Mouse (Mus musculus) layer of hippocampus, adult 18-20 months (tissue): ENCODE results near the gene Mmp25. TPM values are rescaled to one million over a fixed set of nuclear protein-coding genes. Genes with fewer than 3 reads are reported as not detected.
A peak's percentile ranks its signal among the peaks of the same experiment; 100 is the strongest.

Source experiments
- DNase-seq, 2 experiments: peaks; one replicate each; pipeline ENCODE4 v3.0.0; 2022; ENCODE audit warnings: low spot score in 2 of 2
- long read RNA-seq: library from polyadenylated mRNA; stranded (forward); transcript quantifications from one replicate; pipeline ENCODE4 v2.0.0, GENCODE M21; 2021
- total RNA-seq, 2 experiments: library from RNA; stranded (reverse); gene quantifications; 2 replicates each; pipeline ENCODE4 v1.2.3; 2021

Gene Mmp25
- total RNA-seq: under 1 TPM in 1 of 2 experiments, not detected in 1; 0.10 TPM
- long read RNA-seq: 0 reads

DNA sequence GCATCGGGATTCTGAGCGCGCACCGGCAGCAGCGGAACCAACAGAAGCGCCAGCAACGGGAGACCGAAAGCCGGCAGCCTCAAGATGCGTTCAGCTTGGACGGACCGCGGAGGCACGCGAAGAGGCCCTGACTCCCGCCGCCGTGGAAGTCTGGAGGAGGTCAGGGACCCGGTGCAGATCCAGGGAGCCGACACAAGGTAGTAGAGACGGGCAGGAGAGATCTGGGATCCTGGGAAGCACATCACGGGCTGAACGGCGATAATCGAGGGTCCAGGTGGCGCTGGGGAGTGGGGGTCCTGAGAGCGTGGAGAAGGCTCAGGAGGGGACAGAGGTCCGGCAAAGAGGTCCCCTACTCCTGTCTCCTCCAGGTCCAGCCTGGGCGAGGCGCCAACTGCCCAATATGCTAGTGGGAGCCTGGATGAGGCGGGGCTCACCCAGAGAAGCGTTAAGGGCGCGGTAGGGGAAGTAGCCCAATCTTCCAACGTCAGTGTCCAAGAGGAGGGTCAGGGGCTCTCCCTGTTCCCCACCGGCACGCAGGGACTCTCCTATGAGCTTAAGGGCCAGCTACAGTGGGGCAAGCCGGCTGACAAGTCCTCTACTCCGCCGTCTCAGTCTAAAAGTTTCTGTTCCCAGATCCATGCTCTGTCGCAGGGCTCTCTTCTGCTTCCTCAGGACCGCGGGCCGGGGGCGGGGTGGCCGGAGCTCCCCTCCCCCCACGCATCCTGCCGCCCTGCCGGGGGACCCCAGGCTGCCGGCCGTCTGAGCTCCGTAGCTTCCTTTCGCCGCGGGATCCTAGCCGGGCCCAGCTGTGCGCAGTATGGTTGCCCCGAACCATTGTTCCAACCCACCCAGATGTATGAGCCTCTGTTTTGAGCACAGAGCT lies at the start of gene Mmp25:
Gene Mmp25, minus strand, starts transcription at position 665 of the 883 bp plus-strand sequence.
- DNase-seq: no peak

DNA sequence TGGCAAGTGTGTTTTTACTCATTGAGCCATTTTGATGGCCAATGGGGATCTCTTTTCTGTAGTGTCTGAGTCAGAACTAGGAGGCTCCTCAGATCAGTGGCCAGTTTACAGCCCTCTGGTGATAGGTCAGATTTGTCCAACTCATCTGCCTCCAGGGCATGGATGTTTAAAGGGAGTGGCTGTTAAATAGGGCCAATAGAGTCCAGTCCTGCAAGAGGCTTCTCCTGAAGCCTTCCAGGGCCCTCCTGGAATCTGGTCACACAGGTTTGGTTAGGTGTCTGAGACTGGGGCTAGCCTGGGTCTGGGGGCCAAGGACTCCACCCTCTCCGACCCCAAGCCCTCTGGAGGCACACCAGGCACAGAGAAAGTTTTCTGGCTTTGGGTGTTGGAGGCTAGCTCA lies 49.4 kb upstream of the Mmp25 start:
- DNase-seq: no peak

GRCm38 (mm10) chr17:23683856-23684672 lies 39.0 kb upstream of the Mmp25 start, which contains the start of gene Cldn9:
Gene Cldn9, minus strand, starts transcription at chr17:23684026.
- DNase-seq: no peak

DNA sequence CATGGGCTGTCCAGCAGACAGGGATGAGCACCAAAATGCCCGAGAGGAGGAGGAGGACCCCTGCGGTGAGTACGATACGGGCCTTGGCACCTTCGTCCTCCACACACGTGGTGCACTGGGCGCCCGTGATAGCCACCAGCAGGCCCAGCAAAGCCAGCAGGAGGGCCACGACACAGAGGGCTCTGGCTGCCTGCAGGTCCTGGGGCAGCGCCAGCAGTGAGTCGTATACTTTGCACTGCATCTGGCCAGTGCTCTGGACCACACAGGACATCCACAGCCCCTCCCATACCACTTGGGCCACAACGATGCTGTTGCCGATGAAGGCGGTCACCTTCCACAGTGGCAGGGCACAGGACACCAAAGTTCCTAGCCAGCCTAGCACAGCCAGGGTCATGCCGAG lies 38.1 kb upstream of the Mmp25 start:
- DNase-seq: no peak

GRCm38 (mm10) chr17:23682530-23682929 lies 37.5 kb upstream of the Mmp25 start:
- no peak for DNase-seq

DNA sequence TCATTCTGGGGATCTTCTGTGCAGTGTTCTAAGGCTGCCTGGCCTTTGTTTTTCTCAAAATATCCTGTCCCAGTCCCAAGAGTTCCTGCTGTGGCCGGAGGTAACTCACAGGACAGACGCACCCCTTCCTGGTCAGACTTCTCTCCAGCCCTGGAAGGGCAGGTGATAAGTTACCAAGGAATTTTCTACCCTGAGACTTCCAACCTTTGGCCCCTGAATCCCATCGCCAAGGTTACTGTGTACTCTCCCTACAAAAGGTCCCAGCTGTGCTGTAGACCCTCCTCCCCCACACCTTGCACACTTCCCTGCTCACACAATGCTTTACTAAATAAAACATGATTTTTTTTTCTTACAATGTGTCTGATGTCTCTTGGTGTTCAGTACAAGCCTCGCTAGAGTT lies 37.0 kb upstream of the Mmp25 start:
- no peak for DNase-seq

GRCm38 (mm10) chr17:23681086-23681485 lies 36.0 kb upstream of the Mmp25 start:
- no peak for DNase-seq

DNA sequence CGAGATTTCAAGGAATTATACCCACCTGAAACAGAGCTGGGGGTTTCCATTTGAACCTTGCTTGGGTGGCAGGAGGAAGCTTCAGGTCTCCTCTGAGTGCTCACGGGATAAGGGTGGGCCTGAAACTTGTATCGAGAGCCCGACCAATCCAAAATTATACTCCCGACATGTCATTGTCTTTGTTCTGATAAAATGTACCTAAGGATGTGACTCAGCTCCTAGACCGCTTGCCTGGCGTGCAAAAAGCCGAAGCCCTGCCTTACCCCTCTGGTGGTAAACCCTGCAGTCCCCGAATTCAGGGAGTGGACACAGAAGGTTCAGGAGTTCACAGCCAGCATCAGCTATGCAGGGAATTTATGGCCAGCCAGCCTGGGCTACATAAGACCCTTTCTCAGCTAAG lies 35.3 kb upstream of the Mmp25 start:
- DNase-seq: no peak

GRCm38 (mm10) chr17:23679127-23679835 lies 34.2 kb upstream of the Mmp25 start, which contains the start of gene Cldn6:
Gene Cldn6, plus strand, starts transcription at chr17:23679249.
- no peak for DNase-seq

- DNase-seq: peak; percentile 68 to 78
These were observed 32.2 kb upstream of the Mmp25 start, which contains the start of gene Tnfrsf12a for GRCm38 (mm10) chr17:23677236-23677679. Gene Tnfrsf12a, minus strand, starts transcription at chr17:23677468.

DNA sequence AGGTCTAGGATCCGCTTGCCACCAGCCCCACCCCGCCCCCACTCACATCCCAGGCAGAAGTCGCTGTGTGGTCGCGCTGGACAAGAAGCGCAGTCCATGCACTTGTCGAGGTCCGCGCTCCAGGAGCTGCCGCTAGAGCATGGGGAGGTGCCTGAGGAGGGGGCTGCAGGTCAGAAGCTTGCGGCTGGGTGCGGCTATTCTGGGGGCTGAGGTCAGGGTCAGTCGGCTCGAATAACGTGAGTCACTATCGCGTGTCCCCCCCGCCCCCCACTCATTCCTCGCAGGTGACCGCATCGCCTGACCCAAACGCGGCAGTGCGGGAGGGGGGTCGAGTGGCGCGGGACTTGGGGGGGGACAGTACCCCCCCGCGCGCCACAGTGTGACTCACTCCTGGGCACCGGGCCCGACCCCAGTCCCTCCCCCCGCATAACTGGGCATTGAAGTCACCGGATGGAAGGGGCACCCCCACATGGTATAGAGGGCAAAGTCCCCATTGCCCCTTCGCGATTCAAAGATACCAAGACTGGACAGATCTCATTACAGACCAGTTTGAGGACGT lies 31.5 kb upstream of the Mmp25 start:
- DNase-seq: no peak

DNA sequence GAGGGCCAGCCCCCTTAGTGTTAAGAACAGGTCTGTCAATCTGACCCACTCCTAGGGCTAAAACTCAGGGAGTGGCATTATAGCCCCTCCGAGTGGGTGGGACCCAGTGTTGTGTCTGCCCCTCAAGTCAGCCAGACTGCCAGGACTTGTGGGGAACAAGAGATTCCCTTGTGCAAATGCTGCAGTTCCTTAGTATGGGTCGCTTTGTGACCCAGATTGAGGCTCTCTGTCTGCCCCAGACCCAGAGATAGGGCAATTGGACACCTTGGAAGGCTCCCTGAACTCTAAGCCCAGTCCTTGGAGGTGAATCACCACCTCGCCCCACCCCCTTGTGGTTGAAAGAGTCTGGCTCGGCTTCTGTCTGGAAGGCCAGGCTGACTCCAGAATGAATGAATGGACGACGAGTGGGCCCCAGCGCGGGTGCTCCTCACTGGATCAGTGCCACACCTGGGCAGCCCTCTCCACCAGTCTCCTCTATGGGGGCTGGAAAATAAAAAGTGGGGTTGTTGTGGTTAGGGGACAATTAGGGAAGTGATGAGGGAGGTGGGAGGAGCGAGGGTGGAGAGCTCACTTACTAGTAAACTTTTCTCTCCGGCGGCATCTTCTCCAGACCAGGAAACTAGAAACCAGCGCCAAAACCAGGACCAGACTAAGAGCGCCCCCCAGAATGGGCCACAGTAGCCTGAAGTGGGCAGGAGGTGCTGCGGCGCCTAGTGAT lies 30.6 kb upstream of the Mmp25 start:
- no peak for DNase-seq

GRCm38 (mm10) chr17:23675127-23675526 lies 30.1 kb upstream of the Mmp25 start:
- DNase-seq: no peak

DNA sequence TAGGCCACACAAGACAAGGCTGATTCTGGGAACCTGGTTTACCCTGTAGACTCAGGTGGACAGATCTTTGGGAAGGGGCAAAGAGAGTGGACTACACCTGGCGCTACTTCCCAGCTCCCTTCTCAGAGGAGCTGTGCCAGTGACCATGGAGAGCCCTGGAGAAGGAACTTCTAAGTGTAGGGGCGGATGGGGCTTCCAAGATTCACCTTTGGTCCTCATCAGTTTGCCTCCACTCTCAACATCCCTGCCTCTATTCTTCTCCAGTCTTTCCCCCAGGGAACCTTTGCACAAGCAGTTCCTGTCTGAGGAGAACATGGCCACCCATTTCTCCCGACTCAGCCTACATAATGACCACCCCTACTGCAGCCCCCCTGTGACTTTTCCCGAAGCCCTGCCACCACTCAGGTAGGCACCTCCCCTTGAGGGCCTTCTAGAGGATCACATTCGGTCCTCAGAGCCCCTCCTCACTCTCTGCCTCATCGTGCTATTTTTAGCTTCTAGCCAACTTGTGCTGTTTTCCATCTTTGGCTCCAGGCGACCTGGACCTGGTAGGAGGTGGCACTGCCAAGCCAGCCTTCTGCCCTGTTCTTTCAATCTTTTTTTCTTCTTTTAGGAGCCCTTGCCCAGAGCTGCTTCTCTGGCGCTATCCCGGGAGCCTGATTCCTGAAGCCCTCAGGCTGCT lies 29.3 kb upstream of the Mmp25 start:
- DNase-seq: no peak

DNA sequence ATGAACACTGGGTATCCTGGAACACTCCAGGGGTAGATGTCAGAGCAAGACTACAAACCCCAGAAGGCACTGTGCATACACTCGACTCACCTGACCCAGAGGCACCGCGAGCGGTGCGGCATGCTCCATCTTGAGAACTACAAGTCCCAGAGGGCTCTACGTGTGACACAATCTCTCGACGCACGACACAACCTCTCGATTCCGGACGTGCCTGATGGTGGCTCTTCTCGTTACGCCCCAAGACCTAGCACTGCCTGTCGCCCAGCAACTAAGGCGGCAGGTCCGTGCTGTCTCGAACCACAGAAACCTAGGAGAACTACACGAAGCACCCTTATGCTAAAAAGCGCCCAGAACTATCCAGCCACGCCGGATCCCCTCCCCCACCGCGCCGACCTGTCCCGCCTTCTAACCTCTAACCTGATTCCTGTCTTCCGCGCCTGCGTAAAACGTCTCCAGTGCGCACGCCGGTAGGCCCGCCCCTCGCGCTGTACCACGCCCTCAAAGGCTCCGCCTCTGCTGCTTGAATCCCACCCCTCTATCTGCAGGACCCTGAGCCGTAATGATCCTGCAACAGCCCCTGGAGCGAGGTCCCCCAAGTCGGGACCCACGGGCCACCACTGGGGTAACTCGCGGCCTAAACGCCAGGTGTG lies 28.5 kb upstream of the Mmp25 start, which contains the start of the genes Hcfc1r1 and Thoc6:
Gene Hcfc1r1, plus strand, starts transcription at position 173 of the 650 bp plus-strand sequence.
Gene Thoc6, minus strand, starts transcription at position 459 of the 650 bp plus-strand sequence.
- DNase-seq: peak; percentile 92 to 98

DNA sequence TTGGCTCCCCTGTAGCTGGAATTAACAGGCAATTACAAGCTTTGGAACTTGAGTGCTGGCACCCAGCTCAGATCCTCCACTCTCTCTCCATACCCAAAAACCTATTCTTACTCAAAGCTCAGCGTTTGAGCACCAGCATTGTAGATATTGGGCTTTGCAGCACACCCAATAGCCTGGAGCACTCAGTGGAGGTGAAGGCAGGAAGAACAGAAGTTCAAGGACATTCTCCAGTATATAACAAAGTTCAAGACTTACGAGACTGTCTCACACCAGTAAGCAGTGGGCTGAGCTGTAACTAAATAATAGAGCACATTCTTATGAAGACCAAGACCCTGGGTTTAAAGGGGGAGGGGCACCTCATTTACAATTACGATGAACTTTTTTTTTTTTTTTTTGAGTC lies 27.7 kb upstream of the Mmp25 start:
- DNase-seq: no peak

GRCm38 (mm10) chr17:23671519-23671918 lies 26.4 kb upstream of the Mmp25 start:
- DNase-seq: no peak

DNA sequence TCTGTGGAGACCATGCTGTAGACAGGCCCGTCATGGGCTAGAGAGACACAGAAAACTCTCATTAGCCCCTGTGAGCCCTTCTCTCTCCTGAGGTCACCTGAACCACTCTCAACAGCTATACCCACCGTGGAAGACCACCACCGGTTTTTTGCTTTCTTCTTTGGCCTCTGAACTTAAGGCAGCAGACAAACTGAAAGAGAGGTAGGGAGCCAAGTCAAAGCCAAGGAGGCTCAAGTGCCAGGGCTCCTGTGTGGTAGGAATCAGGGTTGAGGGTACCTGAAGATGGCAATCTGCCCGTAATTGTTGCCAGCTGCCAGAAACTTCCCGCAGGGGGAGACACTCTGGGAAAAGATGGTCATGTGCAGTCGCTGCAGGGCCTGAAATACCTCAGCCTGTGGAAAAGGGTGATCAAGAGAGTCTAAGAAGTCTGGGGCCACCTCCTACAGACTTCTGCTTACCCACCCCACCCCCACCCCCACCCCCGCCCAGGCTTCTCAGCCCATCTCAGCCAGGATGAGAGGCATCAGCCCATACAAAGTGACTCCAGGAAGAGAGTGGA lies 25.5 kb upstream of the Mmp25 start:
- DNase-seq: no peak

GRCm38 (mm10) chr17:23665511-23665910 lies 20.4 kb upstream of the Mmp25 start:
- DNase-seq: no peak
